Mouse (Mus musculus) MEL (cell line): ENCODE data around the gene Akt1s1. TPM values are rescaled to one million over a fixed set of nuclear protein-coding genes. Genes with fewer than 3 reads are reported as not detected.
A peak's percentile ranks its signal among the peaks of the same experiment; 100 is the strongest.

Experiments used
- DNase-seq: peaks from one replicate; pipeline ENCODE4 v3.0.0; 2011; ENCODE audit warnings: low read depth, low spot score
- H3K27ac ChIP-seq: 2 replicates; pipeline ENCODE4 v1.5.1; 2012; ENCODE audit warnings: low read depth, mild to moderate bottlenecking, control low read depth, low read length, moderate library complexity; ENCODE audit not compliant: control insufficient read depth
- H3K27me3 ChIP-seq, 2 experiments: fragments of 150-350 bp in 1 of 2; sonication (generic) in 1 of 2; 2 replicates each; pipeline ENCODE4 v1.6.1; 2012; ENCODE audit warnings: low read length in 2 of 2, mild to moderate bottlenecking in 2 of 2, improper control_type of control experiment in 1 of 2, moderate library complexity in 1 of 2; ENCODE audit not compliant: insufficient read depth in 2 of 2, control insufficient read depth in 1 of 2
- H3K36me3 ChIP-seq, 2 experiments: 2 replicates each; pipeline ENCODE4 v1.6.1; 2012 to 2014; ENCODE audit warnings: low read length in 2 of 2, improper control_type of control experiment in 1 of 2, inconsistent platforms in 1 of 2, mild to moderate bottlenecking in 1 of 2; ENCODE audit not compliant: insufficient read depth in 2 of 2, control insufficient read depth in 1 of 2
- H3K4me1 ChIP-seq, 2 experiments: fragments of 150-350 bp in 1 of 2; sonication (generic) in 1 of 2; 2 replicates each; pipeline ENCODE4 v1.6.1; 2012; ENCODE audit warnings: low read length in 2 of 2, improper control_type of control experiment in 1 of 2, mild to moderate bottlenecking in 1 of 2; ENCODE audit not compliant: insufficient read depth in 2 of 2, control insufficient read depth in 1 of 2
- H3K4me3 ChIP-seq, 2 experiments: fragments of 150-350 bp in 1 of 2; sonication (generic) in 1 of 2; 2 replicates each; pipeline ENCODE4 v1.5.1; 2012; ENCODE audit warnings: low read depth in 2 of 2, low read length in 2 of 2, mild to moderate bottlenecking in 2 of 2, moderate library complexity in 2 of 2, control low read depth in 1 of 2, improper control_type of control experiment in 1 of 2; ENCODE audit not compliant: control insufficient read depth in 1 of 2, insufficient read depth in 1 of 2
- H3K79me2 ChIP-seq: 2 replicates; pipeline ENCODE4 v1.6.1; 2012; ENCODE audit warnings: mild to moderate bottlenecking, low read length, moderate library complexity; ENCODE audit not compliant: control insufficient read depth, poor library complexity, insufficient read depth
- H3K9ac ChIP-seq: 2 replicates; pipeline ENCODE4 v1.6.1; 2012; ENCODE audit warnings: low read depth, mild to moderate bottlenecking, control low read depth, low read length, moderate library complexity; ENCODE audit not compliant: control insufficient read depth, poor library complexity, severe bottlenecking
- H3K9me3 ChIP-seq: fragments of 150-350 bp; sonication (generic); replicated peaks from 2 replicates; pipeline ENCODE4 v1.6.1; 2012; ENCODE audit warnings: mild to moderate bottlenecking, low read length, improper control_type of control experiment, moderate library complexity; ENCODE audit not compliant: insufficient read depth
- CHD1 ChIP-seq: IDR thresholded peaks from 2 replicates; pipeline ENCODE4 v1.6.1; 2012; ENCODE audit warnings: low read depth, mild to moderate bottlenecking, inconsistent platforms, low read length, improper control_type of control experiment
- ELF1 ChIP-seq: IDR thresholded peaks from 2 replicates; pipeline ENCODE4 v1.6.1; 2014; ENCODE audit warnings: low read depth, mild to moderate bottlenecking, inconsistent platforms, low read length, improper control_type of control experiment, moderate library complexity
- EP300 ChIP-seq, 2 experiments: IDR thresholded peaks; 2 replicates each; pipeline ENCODE4 v1.6.1; 2011; ENCODE audit warnings: improper control_type of control experiment in 2 of 2, low read length in 2 of 2, low read depth in 1 of 2, mild to moderate bottlenecking in 1 of 2
- HCFC1 ChIP-seq: IDR thresholded peaks from 2 replicates; pipeline ENCODE4 v1.6.1; 2012; ENCODE audit warnings: low read depth, mild to moderate bottlenecking, inconsistent platforms, low read length, improper control_type of control experiment, moderate library complexity
- KAT2A ChIP-seq: conservative IDR thresholded peaks from 2 replicates; pipeline ENCODE4 v1.6.1; 2012; ENCODE audit warnings: low read depth, low read length, improper control_type of control experiment, inconsistent platforms
- MAZ ChIP-seq: IDR thresholded peaks from 2 replicates; pipeline ENCODE4 v1.6.1; 2012; ENCODE audit warnings: low read depth, mild to moderate bottlenecking, inconsistent platforms, low read length, improper control_type of control experiment
- MEF2A ChIP-seq: IDR thresholded peaks from 2 replicates; pipeline ENCODE4 v1.6.1; 2014; ENCODE audit warnings: low read depth, mild to moderate bottlenecking, inconsistent platforms, low read length, improper control_type of control experiment; ENCODE audit not compliant: poor library complexity, insufficient replicate concordance, severe bottlenecking; ENCODE audit errors: extremely low read depth
- MXI1 ChIP-seq: IDR thresholded peaks from 2 replicates; pipeline ENCODE4 v1.6.1; 2011; ENCODE audit warnings: mild to moderate bottlenecking, low read depth, low read length, improper control_type of control experiment
- MYB ChIP-seq: IDR thresholded peaks from 2 replicates; pipeline ENCODE4 v1.6.1; 2011; ENCODE audit warnings: mild to moderate bottlenecking, low read depth, low read length, improper control_type of control experiment
- NELFE ChIP-seq: IDR thresholded peaks from 2 replicates; pipeline ENCODE4 v1.6.1; 2011; ENCODE audit warnings: low read depth, low read length, improper control_type of control experiment
- NRF1 ChIP-seq: IDR thresholded peaks from 2 replicates; pipeline ENCODE4 v1.6.1; 2014; ENCODE audit warnings: low read depth, mild to moderate bottlenecking, inconsistent platforms, low read length, improper control_type of control experiment, moderate library complexity; ENCODE audit not compliant: poor library complexity, insufficient read depth, severe bottlenecking
- POLR2A ChIP-seq, 2 experiments: IDR thresholded peaks; 2 replicates each; pipeline ENCODE4 v1.6.1; 2011 to 2012; ENCODE audit warnings: low read length in 2 of 2, mild to moderate bottlenecking in 2 of 2, control low read depth in 1 of 2, improper control_type of control experiment in 1 of 2, low read depth in 1 of 2, moderate library complexity in 1 of 2; ENCODE audit not compliant: control insufficient read depth in 1 of 2, insufficient read depth in 1 of 2, poor library complexity in 1 of 2
- POLR2AphosphoS5 ChIP-seq: IDR thresholded peaks from 2 replicates; pipeline ENCODE4 v1.6.1; 2012; ENCODE audit warnings: low read depth, borderline replicate concordance, mild to moderate bottlenecking, inconsistent platforms, low read length, moderate library complexity, mixed read lengths
- RCOR1 ChIP-seq: IDR thresholded peaks from 2 replicates; pipeline ENCODE4 v1.6.1; 2012; ENCODE audit warnings: low read depth, mild to moderate bottlenecking, inconsistent platforms, low read length, improper control_type of control experiment
- SIN3A ChIP-seq: IDR thresholded peaks from 2 replicates; pipeline ENCODE4 v1.6.1; 2012; ENCODE audit warnings: low read length, improper control_type of control experiment, inconsistent platforms
- TAL1 ChIP-seq: IDR thresholded peaks from 2 replicates; pipeline ENCODE4 v1.6.1; 2012; ENCODE audit warnings: mild to moderate bottlenecking, inconsistent platforms, low read length, moderate library complexity, mixed read lengths
- TBP ChIP-seq: IDR thresholded peaks from 2 replicates; pipeline ENCODE4 v1.8.0; 2011; ENCODE audit warnings: low read depth, low read length, improper control_type of control experiment
- TCF12 ChIP-seq: IDR thresholded peaks from 2 replicates; pipeline ENCODE4 v1.6.1; 2014; ENCODE audit warnings: low read depth, mild to moderate bottlenecking, inconsistent platforms, low read length, improper control_type of control experiment, moderate library complexity
- UBTF ChIP-seq: IDR thresholded peaks from 2 replicates; pipeline ENCODE4 v1.6.1; 2012; ENCODE audit warnings: low read depth, mild to moderate bottlenecking, inconsistent platforms, low read length, improper control_type of control experiment, moderate library complexity, borderline replicate concordance; ENCODE audit not compliant: insufficient read depth
- USF2 ChIP-seq, 2 experiments: IDR thresholded peaks; 2 replicates each; pipeline ENCODE4 v1.6.1; 2011 to 2012; ENCODE audit warnings: improper control_type of control experiment in 2 of 2, low read length in 2 of 2, borderline replicate concordance in 1 of 2, inconsistent platforms in 1 of 2, low read depth in 1 of 2, mild to moderate bottlenecking in 1 of 2; ENCODE audit not compliant: insufficient read depth in 1 of 2
- ZMIZ1 ChIP-seq: IDR thresholded peaks from 2 replicates; pipeline ENCODE4 v1.6.1; 2012; ENCODE audit warnings: low read depth, mild to moderate bottlenecking, inconsistent platforms, low read length, improper control_type of control experiment, moderate library complexity
- polyA plus RNA-seq, 2 experiments: library from polyadenylated mRNA; stranded (reverse) in 1 of 2; unstranded in 1 of 2; fragments of >175 nt in 1 of 2; fragments of >200 nt in 1 of 2; gene quantifications; 2 replicates each; pipeline versions ENCODE4 v1.2.1 to v1.2.4; 2012; ENCODE audit warnings: low replicate concordance in 2 of 2, low read depth in 1 of 2; ENCODE audit not compliant: insufficient read length in 2 of 2, insufficient read depth in 1 of 2, missing spikeins in 1 of 2
- total RNA-seq: library from RNA; depleted of rRNA; stranded (reverse); fragments of 300-350 nt; gene quantifications from 2 replicates; pipeline ENCODE4 v1.2.3, GENCODE M21; 2012

Akt1s1 gene
- total and polyA plus RNA-seq, 3 experiments = 37.3 to 71.8 TPM; not detected in 1

DNA sequence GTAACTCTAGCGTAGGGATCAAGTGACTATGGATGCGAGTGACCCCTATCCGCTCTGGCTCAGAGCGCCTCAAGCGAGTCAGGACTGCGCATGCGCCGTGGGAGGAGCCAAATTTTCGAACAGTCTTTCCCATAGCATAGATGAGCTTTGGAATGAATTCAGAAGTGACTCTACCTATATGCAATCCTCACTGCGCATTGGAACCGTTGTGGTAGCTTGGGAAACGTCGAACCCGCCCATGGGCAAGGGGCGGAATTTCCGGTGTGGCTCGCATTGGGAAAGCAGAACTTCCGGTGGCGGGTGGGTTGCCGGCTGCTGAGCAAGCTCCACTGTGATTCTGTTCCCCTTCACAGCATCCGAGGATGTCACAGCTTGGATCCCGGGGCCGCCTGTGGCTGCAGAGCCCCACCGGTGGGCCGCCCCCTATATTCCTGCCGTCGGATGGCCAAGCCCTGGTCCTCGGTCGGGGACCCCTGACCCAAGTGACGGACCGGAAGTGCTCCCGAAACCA, 8.3 kb downstream of the Akt1s1 start, which contains the start of gene Pnkp:
Gene Pnkp, plus strand, starts transcription at position 98 of the 511 bp plus-strand sequence.
- DNase-seq = peak; percentile 95
- Histone ChIP-seq H3K27ac (peak within 1 kb of the TSS; percentile 71), H3K36me3 (peaks cover 0 to 15% of the 10 kb centered on the region in 2 experiments; a peak in 2 of 4 replicates), H3K9ac (peak within 1 kb of the TSS; percentile 80), H3K4me3 (peak within 1 kb of the TSS; percentile 83 to 84), H3K9me3 (no peaks in the 10 kb centered on the region), H3K79me2 (peaks cover 6% of the 10 kb centered on the region), H3K27me3 (no peaks in the 10 kb centered on the region), H3K4me1 (peaks cover 5 to 20% of the 10 kb centered on the region in 2 experiments)
- peak; percentile 62 to 79; a peak in 3 of 4 replicates for TF ChIP-seq POLR2A (IDR thresholded peaks at IDR 0.05; ENCODE audit: control insufficient read depth in 1 of 2, insufficient read depth in 1 of 2, low read depth in 1 of 2, low read length in 2 of 2, poor library complexity in 1 of 2)
- TF ChIP-seq TCF12 = peak; percentile 25; the same call in 1 of the 2 replicates
- TF ChIP-seq NRF1 = peak; percentile 86
- no peak for TF ChIP-seq MYB
- peak; percentile 70 for TF ChIP-seq TBP
- peak; percentile 22; the same call in 1 of the 2 replicates for TF ChIP-seq ZMIZ1
- peak; percentile 27; the same call in 1 of the 2 replicates for TF ChIP-seq UBTF
- TF ChIP-seq NELFE = peak; percentile 74
- no peak for TF ChIP-seq KAT2A
- 0 out of 2 replicates have a peak, but pooled peaks have one; percentile 46 for TF ChIP-seq MXI1
- no peak for TF ChIP-seq TAL1
- no peak for TF ChIP-seq CHD1
- peak in 1 of 2 experiments; percentile 12; a peak in 1 of 4 replicates for TF ChIP-seq EP300 (IDR thresholded peaks at IDR 0.05; ENCODE audit: low read depth in 1 of 2, low read length in 2 of 2)
- peak; percentile 78 for TF ChIP-seq ELF1
- no peak for TF ChIP-seq RCOR1
- peak; percentile 78 for TF ChIP-seq SIN3A
- peak; percentile 82 for TF ChIP-seq HCFC1
- TF ChIP-seq MAZ = 0 out of 2 replicates have a peak, but pooled peaks have one; percentile 26

DNA sequence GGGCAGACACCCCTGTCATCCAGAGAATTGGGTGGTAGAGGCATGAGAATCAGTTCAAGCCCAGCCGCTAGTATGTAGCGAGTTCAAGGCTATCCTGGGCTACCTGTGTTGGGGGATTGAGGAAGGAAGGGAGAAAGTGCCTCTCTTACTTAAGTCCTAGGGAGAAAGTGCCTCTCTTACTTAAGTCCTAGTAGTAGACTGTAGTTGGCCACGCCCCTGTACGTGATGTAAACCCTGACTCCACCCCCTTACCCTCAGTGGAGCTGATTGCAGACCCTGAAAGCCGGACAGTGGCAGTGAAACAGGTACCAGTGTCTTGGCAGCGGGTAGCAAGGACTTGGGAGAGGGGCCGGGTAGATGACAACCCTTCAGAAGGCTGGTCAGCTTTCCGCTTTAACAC, 9.1 kb downstream of the Akt1s1 start:
- Histone ChIP-seq H3K79me2 (peaks cover 6% of the 10 kb centered on the region), H3K4me3 (peak overlapping the region; percentile 83 to 84), H3K9ac (peak overlapping the region; percentile 80), H3K27me3 (no peaks in the 10 kb centered on the region), H3K27ac (peak overlapping the region; percentile 20), H3K9me3 (no peaks in the 10 kb centered on the region), H3K36me3 (peaks cover 0 to 15% of the 10 kb centered on the region in 2 experiments; a peak in 3 of 4 replicates), H3K4me1 (peaks cover 5 to 20% of the 10 kb centered on the region in 2 experiments)
- peak; percentile 57; the same call in 1 of the 2 replicates for TF ChIP-seq NELFE
- no peak for TF ChIP-seq ELF1
- TF ChIP-seq KAT2A = no peak
- TF ChIP-seq SIN3A = 0 out of 2 replicates have a peak, but pooled peaks have one; percentile 22
- no peak for TF ChIP-seq MEF2A
- TF ChIP-seq POLR2AphosphoS5 = no peak
- TF ChIP-seq NRF1 = no peak
- TF ChIP-seq TBP = peak; percentile 72
- no peak for TF ChIP-seq HCFC1
- no peak for TF ChIP-seq USF2 (IDR thresholded peaks at IDR 0.05; ENCODE audit: borderline replicate concordance in 1 of 2, insufficient read depth in 1 of 2, low read depth in 1 of 2, low read length in 2 of 2)
- DNase-seq = peak; percentile 84
